Mouse (Mus musculus) retina, postnatal 1 day (tissue): ENCODE measurements at regions not wholly inside any gene's neighbourhood (a gene's known extent, or its start where the extent isn't known, plus 50 kb on each side); places are given as distances from the start of the nearest gene placed in this dataset.

Experiments used
- DNase-seq: peaks from one replicate; pipeline ENCODE4 v3.0.0-alpha.2; 2012

DNA sequence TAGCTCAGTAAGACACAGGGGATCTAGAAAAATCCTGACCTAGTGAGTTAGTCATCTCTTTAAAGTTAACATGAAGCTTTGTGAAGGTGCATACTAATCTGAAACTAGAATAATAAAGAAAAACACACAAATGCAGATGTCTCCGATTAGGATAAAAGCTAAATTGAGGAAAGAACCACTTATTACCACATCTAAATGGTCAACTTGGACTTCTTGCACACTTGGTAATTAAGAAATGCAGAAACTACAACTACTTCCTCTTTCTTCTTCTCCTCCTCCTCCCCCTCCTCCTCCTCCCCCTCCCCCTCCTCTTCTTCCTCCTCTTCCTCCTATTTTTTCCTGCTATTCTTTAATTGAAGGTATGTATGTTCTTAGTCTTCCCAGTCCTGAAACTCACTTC, 116.3 kb downstream of the Dkk1 start:
- no peak for DNase-seq

DNA sequence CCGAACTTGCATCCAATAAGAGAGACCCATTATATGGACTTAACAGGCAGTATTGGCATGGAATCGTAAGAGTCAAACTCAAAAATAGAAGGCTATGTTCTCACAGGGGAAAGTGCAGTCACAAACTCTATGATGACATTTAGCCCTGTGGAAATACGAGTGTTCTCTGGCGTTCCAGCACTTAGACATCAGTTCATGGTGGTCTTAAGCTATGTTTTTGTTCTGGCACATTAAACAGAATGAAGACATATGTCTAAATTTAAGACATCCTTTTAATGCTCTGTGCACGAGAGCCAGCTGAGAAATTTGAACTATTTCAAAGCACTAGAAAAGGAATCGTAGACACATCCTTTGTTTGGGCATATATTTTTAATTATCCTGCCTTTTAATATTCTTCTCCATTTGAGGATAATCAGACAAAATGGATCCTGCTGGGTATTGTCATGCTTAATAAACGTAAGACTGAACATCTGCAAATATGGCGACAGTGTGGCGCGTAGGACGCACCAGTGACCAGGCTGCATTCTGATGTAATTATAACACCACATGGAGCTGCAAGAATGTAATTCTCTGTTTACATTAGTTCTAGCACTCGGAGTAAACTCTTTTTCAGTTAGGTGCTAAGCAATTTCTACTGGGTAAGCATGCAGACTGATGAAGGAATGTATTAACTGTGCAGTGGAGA, 114.3 kb downstream of the Dkk1 start:
- DNase-seq, result peak; percentile 62

- DNase-seq, result no peak
Observed at GRCm38 (mm10) chr19:30450869-30451542, 98.5 kb downstream of the Dkk1 start.

DNA sequence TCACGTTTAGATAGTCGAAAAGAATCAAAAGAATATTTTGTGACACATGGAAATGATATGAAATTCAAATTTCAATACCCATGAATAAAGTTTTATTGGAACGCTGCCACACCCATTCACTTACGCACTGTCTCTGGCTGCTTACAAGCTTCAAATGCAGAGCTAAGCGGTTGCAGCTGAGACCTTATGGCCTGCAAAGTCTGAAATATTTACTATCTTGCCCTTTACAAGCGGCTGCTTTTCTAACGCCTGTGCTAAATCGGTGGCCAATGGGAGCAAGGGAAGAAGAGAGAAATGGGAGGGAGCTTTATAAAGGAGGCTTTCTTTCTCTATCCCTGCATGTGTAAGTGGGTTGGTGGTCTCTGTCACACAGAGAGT, 97.9 kb downstream of the Dkk1 start:
- no peak for DNase-seq

DNA sequence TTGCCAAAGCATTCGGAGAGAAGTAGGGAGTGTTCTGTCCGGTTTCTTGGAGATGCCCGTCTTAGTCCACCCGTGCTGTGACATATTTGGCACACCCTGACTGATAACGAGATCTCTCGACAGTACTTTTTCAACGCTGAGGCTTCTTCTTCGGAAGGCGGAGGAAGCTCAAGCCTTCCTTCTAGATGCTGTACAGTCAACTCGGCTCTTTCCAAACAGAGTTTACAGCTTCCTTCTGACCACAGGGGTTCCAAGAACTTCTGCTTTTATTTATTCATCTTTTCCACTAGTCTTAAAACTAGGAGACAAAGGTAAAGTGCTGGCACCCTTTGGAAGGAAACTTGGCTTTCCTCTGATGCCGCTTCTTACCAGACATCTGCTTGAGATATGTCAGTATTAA, 96.8 kb downstream of the Dkk1 start:
- no peak for DNase-seq

GRCm38 (mm10) chr19:30483436-30483835, 66.0 kb downstream of the Dkk1 start:
- no peak for DNase-seq

GRCm38 (mm10) chr19:30489786-30490185, 59.7 kb downstream of the Dkk1 start:
- peak; percentile 7 for DNase-seq

GRCm38 (mm10) chr19:30490916-30491315, 58.5 kb downstream of the Dkk1 start:
- DNase-seq, result no peak
